Mouse (Mus musculus) adrenal gland, adult 8-10 months (tissue): ENCODE measurements around the gene Stk38. TPM values are rescaled to one million over a fixed set of nuclear protein-coding genes. Genes with fewer than 3 reads are reported as not detected.
"Not testable (repeated sequence)": the region's sequence is repeated elsewhere in the genome, so short reads cannot be mapped to it uniquely, and the experiment has no call there.

Source experiments
- DNase-seq: peaks from one replicate; pipeline ENCODE4 v3.0.0; 2022
- total RNA-seq, 4 experiments: library from RNA; stranded (reverse); gene quantifications; 2 replicates each; pipeline ENCODE4 v1.2.4; 2022

Stk38 gene
- total RNA-seq: 10 to 100 TPM; 57.3 to 84.7 (median 68.7) TPM

GRCm38 (mm10) chr17:29007641-29008325 lies at the start of gene Stk38:
Stk38 (minus strand) TSS chr17:29007995.
- peak; percentile 86 for DNase-seq

DNA sequence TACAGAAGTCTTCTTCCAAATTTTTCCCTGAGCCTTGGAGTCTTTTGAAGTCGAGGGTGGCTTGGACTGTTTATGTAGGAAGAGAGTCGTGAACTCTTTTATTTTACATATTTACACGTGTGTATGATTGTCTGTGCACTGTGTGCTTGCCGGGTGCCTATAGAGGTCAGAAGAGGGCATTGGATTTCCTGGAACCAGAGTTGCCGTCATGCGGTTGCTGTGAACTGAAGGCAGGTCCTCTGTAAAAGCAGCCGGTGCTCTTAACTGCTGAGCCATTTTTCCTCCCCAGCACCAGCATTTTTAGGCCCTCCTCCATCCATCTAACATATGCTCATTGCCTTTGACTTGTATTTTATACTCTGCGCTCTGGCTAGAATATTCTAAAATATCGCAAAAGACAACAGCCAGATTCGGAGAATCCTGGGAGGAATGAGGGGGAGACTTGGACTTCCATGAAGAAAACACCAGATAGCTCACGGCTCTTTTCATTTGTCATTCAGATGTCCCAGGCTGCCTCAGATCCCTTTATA lies 49.6 kb upstream of the Stk38 start:
- no peak for DNase-seq

GRCm38 (mm10) chr17:29056699-29057151 lies 48.9 kb upstream of the Stk38 start:
- DNase-seq: no peak

DNA sequence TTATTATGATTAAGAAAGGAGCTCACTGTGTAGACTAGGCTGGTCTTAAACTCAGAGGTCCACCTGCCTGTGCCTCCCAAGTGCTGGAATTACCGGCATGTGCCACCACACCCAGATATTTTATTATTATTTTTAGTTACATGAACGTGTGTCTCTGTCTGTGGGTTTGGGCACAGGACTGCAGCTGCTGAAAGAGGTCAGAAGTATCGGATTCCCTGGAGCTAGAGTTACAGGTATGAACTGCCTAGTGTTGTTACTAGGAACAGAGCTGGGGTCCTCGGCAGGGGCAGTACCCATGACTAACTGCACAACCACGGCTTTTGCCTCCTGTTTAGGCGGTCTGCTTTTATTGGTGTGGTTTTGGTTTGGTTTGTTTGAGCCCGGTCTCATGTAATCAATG lies 48.4 kb upstream of the Stk38 start:
- no peak for DNase-seq

GRCm38 (mm10) chr17:29055586-29055985 lies 47.8 kb upstream of the Stk38 start:
- no peak for DNase-seq

- no peak for DNase-seq
These were observed 46.6 kb upstream of the Stk38 start for GRCm38 (mm10) chr17:29054429-29054828.

GRCm38 (mm10) chr17:29053841-29054240 lies 46.0 kb upstream of the Stk38 start:
- DNase-seq: peak; percentile 55

DNA sequence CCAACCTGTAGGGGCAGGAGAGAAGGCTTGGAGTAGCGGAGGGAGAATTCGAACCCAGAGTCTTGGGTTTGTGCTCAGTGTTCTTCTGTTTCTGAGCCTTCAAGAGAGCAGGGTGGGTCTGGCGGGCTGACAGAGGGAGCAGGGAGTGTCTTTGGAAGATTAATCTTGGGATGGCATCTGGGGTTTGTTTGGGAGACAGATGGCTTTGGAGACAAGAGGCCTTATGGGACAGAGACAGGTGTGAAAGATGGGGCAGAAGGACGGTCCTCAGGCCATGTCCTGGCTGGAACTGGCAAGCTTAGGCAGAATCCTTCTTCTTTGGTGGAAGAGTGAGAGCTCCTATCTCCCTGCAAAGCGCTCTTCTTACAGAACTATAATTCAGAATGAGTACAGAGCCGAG lies 45.3 kb upstream of the Stk38 start:
- DNase-seq: no peak

GRCm38 (mm10) chr17:29050791-29051190 lies 43.0 kb upstream of the Stk38 start:
- no peak for DNase-seq

DNA sequence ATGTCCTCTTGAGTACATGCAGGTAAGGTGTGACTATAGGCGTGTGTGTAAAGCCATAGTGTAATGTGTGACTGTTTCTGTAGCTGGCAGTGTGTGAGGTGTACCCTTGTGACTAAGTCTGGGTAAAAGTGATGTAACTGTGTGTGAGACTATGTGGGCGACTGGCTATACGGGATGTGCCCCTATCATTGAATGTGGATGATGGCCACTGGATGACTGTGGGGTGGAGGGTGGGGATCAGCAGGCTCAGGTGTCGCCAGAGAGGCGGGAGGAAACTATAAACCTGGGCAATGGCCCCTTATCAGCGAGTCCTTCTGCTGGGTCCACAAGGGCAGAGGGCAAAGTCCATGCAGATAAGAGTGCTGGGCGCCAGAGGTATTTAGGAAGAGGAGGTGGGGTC lies 42.1 kb upstream of the Stk38 start:
- DNase-seq: no peak

DNA sequence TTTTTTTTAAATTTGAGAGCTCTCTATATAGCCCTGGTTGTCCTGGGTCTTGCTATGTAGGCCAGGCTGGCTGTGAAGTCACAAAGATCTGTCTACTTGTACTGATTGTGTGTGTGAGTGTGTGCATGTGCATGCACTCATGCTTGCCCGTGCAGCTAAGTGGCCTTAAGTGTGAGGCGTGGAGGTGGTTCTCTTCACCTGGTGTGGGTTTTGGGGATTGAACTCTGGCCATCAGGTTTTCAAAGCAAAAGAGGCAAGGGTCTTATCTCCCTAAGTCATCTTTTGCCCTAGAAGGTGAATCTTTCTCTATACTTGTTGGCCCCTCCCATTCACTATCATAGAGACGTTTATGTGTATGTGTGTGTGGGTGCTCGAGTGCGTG lies 41.7 kb upstream of the Stk38 start:
- no peak for DNase-seq

GRCm38 (mm10) chr17:29048748-29049507 lies 41.1 kb upstream of the Stk38 start:
- peak; percentile 67 for DNase-seq

DNA sequence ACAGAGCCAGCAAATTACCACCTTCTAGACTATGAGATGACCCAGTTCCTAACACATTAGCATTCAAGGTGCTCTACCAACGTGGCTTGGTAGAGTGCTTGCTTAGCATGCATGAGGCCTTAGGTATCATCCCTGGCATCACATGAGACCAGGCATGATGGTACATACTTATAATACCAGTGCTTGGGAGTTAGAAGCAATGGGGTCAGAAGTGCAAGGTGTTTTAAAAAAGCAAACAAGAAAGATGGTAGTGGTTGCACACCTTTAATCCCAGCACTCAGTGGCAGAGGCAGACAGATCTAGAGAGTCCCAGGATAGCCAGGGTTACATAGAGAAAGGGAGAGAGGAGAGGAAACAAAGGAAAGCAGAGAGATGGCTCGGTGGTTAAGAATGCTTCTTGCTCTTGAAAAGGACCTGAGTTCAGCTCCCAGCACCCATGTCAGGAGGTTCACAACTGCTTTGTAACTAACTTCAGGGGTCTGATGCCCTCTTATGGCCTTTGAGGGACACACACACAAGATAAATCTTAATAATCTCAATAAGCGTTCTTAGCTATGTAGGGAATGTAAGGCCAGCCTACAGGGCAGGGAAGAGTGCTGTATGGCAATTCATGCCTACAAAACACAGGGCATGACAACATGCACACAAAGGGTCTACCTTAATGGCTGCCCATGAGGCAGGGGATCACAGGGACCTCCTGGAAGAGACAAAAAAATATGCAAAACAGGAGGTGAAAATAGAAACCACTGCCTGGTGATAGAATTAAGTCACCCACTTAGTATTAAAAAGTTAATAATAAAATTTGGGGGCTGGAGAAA lies 40.1 kb upstream of the Stk38 start:
- no peak for DNase-seq

- no peak for DNase-seq
These were observed 39.1 kb upstream of the Stk38 start for GRCm38 (mm10) chr17:29046863-29047262.

- no peak for DNase-seq
These were observed 38.1 kb upstream of the Stk38 start for GRCm38 (mm10) chr17:29045741-29046530.

- no peak for DNase-seq
These were observed 37.1 kb upstream of the Stk38 start for GRCm38 (mm10) chr17:29044925-29045319.

GRCm38 (mm10) chr17:29044146-29044924 lies 36.5 kb upstream of the Stk38 start:
- no peak for DNase-seq

GRCm38 (mm10) chr17:29043583-29043982 lies 35.8 kb upstream of the Stk38 start:
- DNase-seq: no peak

DNA sequence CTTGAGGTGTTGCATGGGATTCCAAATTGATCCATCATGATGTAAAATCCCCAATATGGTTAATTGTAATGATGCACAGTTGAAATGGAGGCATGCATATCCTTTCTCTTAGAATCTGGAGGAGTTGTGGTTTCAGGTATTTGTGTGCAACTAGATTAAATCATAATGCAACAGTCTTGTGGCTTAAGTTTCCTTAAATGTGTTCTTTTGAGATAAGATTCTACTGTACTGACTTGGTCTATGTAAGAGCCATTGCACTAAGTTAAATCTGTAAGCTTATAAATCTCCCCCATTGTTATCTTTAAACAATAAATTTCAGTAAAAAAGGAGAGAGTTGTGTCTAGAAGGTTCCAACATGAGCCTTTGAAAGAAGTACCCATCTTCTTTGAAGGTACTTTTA lies 34.8 kb upstream of the Stk38 start:
- DNase-seq: no peak

DNA sequence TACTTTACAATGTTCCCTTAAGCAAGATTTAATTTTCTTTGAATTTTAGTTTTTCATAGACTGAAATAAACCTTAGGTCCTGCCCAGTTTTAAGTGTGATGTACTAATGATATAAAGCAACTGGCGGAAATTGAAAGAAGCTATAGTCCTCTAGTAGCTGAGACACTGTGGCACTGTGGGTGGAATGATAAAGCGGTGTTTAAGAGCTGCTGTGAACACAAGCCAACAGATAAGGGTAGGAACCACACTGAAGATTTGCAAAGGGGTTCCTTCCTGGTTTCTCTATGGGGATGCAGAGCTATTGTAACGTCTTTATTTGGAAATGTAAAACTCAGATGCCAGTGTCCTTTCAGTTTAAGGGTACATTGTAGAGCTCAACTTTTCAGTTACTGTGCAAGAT lies 33.8 kb upstream of the Stk38 start:
- not testable (repeated sequence) for DNase-seq

- DNase-seq: no peak
These were observed 31.6 kb upstream of the Stk38 start for GRCm38 (mm10) chr17:29039351-29039750.
